Mouse (Mus musculus) gastrocnemius, adult 18-20 months (tissue): Measurements from ENCODE around the gene Gm44965. TPM values are rescaled to one million over a fixed set of nuclear protein-coding genes. Genes with fewer than 3 reads are reported as not detected.

ENCODE experiments used
- DNase-seq: peaks from one replicate; pipeline ENCODE4 v3.0.0; 2021; ENCODE audit warnings: low spot score
- total RNA-seq, 2 experiments: library from RNA; stranded (reverse); gene quantifications; 2 replicates each; pipeline ENCODE4 v1.2.3; 2021

Gene Gm44965
- total RNA-seq, 2 experiments from 2014 or later, result not detected

DNA sequence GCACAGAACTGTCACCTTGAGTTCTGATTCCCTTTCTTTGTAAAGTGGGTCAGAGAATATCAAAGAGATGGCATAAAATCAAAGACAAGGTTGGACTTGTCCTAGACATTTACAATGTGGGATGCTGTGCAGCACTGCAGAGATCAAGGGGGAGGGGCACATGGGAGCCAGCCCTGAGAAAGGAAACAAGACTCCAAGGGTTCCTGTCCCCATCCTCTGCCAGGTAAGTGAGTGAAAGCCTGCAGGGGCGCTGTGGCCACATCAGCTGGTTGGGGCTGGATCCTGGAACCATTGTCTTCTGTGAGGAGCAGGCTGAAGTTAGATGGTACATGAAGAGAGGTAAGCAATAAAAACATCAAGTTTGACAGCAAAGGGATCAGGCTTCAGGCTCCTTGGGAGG, 29.7 kb downstream of the Gm44965 start:
- no peak for DNase-seq

DNA sequence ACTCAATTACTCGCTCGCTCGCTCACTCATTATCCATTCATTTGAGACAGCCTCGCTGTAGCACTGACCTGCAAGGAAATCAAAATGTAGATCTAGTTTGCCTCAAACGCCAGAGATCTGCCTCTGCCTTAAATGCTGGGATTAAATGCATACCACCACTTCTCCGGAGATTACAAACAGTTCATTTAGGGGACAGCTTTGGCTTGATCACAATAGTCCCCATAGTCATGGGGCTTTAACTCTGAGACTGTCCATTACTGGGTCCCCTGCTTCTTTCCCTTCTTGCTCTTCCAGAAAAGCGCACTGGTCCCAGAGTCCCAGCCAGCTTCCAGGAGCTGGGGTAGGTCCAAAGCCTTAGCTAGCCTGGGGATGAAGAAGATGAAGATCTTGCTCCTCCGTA, 32.7 kb downstream of the Gm44965 start, which contains the start of gene AI854703:
AI854703 (plus strand) TSS at position 301 of the 400 bp plus-strand sequence.
- DNase-seq, result no peak

DNA sequence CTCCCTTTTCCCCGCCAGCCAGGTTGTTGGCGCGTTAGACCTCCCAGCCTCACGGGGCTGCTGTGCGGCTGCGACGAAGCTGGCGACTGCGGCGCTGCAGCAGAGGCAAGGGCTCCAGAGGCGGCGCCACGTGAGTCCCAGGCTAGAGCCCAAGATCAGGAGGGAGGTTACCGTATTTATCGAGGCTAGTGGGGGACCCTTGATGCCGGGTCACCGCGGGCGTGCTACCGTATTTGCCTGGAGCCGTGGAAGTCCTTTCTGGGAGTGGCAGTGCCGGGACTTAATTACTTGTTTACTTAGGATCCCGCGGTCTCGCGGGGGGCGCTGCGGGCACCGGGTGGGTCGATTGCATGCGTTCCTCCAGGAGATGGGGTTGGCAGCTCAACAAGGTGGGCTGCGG, 33.2 kb downstream of the Gm44965 start:
- DNase-seq, result peak; percentile 38

DNA sequence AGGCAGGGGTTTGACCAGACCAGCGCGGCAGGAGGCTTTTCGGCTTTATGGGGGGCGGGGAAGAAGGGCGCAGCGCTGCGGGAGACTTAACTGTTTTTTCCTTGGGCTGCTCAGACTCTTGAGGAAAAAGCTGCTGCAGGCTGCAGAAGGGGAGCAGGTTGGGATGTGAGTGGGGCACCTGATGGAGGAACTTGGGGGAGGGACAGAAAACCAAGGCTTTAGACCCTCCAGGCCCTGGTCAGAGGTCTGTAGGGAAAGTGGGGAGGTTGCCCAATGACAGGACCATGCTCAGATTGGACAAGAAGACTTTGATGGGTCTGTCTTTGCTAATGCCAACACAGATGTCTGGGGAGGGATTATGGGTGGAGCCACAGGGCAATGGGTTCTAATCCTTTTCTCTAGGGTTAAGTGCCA, 33.8 kb downstream of the Gm44965 start:
- DNase-seq, result no peak

DNA sequence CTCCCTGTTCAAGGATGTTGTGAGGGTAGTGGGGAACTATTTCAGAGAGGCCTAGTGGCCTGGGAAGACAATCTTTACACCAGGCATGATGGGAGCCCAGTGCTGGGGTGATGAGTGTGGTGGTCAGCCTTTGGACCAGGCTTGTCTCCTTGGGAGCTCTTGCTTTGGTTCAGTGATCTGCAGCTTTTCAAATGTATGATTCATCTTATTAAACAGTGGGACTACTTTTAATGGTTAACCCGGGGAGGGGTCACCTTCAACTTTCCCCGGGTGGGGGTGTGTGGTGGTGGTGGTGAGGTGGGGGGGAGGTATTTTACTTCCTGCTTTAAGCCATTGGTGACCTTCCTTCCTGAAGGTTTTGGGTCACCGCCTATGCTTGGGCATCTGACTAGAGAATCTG, 34.6 kb downstream of the Gm44965 start:
- DNase-seq, result no peak

DNA sequence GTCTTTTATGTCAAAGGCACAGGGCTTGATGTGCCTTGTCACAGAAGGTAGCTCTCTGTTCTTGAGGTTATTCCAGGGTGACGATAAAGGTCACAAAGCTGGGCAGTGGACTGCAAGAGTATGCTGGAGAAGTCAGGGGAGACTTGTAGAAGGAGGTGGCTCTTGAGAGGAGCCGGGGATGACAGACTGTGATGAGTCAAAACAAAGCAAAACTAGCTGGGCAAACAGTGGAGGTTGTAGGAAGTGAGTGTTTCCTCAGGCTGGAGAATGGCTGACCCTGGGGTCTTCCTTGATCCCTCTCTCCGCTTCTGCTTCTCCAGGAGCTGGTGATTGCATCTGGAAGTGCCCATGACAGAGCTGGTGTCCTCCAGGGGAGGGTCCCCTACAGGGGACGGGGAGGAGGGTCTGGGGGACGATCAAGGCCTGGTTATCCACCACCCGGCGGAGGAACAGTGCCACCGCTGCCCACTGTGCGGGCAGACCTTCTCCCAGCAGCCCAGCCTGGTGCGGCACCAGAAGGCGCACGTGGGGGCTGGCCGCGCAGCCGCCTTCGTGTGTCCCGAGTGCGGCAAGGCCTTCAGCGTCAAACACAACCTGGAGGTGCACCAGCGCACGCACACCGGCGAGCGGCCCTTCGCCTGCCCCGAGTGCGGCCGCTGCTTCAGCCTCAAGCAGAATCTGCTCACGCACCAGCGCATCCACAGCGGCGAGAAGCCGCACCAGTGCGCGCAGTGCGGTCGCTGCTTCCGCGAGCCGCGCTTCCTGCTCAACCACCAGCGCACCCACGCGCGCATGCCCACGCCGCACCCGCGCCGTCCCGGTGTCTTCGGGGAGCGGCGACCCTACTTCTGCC, 35.3 kb downstream of the Gm44965 start:
- no peak for DNase-seq

DNA sequence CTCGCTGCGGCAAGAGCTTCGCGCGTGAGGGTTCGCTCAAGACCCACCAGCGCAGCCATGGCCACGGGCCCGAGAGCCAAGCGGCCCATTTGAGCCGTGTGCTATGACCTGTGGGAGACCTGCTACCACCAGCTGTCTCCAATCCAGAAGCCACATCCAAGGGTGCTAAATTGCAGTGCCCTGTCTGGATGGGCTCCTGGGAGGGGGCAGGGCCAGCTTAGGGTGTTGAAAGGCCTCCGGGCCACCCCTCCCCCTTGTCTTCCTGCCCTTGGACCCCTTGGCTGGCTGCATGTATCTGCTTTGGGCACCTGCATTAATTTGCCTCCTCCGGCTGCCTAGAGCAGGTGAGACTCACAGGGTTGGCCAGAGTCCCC, 35.9 kb downstream of the Gm44965 start:
- no peak for DNase-seq

DNA sequence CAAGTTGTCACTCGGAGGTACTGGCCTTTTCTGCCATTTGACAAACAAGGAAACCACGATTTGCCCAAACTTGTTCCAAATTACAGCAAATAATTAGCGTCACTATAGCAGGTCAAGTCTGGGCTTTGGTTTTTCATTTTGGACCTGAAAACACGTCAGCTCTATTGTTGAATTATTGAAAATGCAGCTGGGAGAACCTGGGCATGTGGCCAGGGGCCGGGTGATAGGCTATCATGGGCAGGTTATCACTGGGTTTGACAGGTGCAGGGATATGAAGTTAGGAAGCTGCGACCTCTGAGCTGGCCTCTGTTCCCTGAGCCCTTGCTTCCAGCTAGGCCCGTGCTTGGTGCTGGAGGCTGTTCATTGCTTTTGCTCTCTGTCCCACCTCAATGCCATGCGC, 37.1 kb downstream of the Gm44965 start:
- no peak for DNase-seq

DNA sequence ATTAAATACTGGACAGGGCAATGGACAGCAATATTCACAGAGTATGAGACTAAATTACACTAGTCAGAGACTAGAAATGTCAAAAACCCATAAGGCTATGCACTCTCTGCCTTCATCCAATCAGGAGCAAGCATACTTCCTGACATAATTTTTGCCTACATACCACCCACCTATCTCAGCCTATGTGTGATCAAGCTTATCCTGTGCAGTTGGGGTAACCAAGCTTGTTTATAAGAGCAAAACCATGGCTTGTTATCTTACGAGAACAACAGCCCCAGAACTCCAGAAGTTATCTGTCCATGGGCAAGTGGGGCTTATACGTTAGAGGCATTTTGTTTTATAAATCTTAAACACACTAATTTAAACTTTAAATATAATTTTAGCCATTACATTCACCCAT, 41.4 kb downstream of the Gm44965 start:
- DNase-seq, result no peak

DNA sequence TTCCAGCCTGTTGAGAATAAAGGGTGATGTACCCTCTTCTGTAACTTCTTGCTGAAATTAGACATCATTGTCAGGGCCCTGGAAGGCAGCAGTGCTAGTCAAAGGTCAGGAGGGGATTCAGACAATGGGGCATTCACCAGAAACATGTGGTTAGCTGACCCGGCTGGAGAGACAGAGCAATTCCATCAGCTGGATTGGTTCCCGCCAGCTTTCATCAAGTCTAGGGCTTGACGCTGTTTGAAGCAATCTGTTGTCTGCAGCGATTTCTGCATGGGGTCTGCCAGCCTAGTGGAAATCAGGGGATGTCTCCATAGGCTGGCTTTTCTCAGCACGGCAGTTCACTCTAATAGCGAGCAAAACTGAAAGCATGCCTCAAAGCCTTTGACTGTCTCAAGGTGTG, 42.8 kb downstream of the Gm44965 start:
- no peak for DNase-seq

DNA sequence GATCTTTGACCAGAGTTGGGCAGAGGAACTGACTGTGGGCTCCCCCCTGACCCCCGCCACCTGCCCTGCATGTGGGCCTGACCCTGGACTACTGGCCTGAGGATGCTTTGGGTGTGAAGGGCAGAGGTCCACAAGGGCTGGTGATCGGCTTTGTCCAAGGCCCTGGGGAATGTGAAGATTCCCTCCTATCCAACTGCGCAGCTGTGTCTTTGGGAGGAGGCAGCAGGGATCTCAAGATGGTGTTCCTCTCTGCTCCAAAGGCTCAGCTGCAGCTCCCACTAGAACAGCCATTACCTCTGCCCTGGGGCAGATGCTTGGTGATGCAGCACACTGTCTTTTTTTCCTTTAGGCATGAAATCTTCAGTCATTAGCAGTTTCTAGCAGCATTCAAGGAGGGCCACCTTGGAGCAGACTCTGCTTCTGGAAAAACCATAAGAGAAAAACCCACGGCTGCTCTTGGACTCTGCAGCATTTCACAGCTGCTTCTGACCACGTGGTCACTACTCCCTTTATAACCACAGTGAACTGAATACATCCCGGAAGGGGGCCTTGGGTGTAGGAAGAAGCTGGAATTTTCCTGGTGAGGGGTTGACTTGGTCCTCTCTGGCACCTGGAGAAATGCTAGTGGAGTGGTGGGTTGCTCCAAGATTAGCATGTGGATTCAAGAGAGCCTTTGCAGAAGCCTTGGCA, 44.2 kb downstream of the Gm44965 start:
- DNase-seq, result no peak

DNA sequence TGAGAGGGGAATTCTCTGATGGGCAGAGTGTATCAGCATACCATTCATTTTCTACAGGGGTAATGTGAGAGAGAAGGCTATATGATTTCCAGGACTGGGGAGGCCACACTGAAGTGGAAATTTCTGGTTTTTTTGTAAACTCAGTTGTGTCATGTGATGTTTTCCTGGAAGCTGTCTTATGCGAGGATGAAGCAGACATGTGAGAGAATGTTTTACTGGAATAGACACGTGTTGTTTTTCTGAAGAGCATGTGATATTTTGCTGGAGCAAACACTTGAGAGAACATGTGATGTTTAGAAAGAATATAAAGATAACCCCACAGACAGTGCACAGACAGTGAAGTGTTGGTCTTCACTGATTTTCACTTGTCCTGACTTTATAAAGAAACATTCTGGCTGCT, 44.8 kb downstream of the Gm44965 start:
- no peak for DNase-seq

DNA sequence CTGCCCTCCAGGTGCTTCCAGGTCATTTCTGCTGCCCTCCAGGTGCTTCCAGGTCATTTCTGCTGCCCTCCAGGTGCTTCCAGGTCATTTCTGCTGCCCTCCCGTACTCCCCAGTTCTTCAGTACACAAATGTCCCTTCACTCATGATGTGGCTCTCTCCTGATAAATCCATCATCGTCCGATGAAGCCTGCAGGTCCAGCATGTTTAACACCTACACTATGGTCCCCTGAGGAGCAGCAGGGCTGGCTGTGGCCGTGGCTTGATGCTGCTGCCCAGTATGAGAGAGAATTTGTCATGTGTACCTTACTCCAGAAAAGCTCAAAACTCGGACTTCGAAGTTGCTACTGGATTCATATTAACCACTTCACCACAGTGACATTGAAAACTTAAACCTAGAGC, 47.6 kb downstream of the Gm44965 start:
- no peak for DNase-seq

DNA sequence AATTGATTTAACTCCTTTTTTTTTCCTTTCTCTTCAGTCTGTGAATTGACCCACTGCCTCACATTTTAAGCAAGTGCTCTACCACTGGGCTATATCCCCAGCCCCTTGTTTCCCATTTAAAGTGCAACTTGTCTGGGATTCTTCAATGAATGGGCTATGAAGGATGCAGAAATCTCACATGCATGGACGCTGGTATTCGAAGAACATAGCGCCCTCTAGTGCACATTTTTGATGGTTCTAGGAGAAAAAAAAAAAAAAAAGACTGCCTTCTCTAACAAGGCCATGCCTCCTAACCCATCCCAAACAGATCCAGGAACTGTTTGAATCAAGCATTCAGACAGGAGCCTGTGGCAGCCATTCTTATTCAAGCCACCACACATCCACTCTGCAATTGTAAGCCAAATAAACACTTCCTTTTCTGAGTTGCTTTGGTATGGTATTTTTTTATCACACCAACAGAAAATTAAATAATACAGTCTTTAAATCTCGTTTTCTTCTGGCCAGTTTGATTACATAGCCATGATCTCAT, 49.1 kb downstream of the Gm44965 start:
- DNase-seq, result peak; percentile 52

DNA sequence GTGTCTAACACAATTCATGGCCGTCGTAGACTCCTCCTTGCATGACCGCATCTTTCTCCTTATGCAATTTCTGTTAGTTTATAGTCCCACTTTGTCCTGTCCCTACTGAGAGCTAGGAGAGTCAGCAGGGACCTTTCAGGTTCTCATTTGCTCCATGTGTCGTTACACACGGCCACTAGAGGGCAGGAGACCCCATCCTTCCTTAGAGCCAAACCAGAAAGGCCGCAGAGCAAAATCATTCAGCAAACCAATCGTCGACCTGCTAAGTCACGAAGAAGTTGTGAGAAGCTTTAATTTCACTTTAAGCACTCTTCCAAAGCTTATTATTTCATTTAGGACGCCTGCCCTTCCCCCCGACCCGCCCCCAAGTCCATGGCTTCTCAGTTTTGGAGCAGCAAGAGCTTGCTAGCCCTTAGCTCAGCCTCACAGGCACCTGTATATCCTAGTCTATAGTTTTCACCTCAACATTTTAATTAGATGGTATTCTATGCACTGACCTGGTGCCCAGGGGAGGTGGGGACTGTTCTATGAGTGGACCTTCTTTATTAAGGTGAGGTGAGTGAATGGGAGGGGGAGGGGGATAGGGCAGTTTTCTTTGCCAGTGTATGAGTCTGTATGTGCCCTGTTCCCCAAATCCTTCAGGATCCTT, 52.0 kb downstream of the Gm44965 start:
- peak; percentile 73 for DNase-seq

DNA sequence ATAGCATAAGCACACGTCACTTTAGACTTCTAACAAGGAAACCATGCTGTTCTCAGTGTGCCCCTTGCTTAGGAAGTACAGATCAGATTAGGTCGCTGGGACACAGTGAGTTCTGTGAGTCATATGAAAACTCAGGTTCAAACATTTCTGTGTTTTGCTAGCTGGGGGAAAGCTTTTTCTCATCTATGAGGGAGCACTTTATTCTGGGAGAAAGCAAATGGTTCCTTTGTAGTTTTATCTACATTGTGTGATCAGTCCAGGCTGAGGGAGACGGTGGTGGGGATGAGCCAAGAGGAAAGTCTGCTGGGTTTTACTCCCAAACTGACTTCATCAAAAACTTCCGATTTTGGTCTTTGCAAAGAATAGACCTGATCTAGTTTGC, 52.6 kb downstream of the Gm44965 start:
- DNase-seq, result no peak

DNA sequence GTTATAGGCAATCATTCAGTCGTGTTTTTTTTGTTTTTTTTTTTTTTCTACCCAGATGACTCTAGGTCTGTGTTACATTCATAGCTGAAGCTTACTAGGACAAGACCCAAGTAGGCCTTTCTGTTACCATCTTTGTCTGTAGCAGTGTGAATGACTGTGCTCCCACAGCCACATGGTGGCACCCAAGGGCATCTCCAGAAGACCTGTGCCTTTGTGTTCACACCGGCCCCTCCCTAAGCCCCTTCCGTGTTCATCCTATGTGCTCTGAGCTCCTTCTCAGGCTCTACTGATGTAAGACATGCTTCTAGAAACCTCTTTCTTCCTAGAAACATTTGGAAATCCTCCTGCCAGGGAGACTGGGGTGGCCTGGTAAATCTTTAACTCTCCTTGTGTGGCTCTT, 53.3 kb downstream of the Gm44965 start, which contains the start of gene Gimap8:
Gimap8 (plus strand) TSS at position 240 of the 400 bp plus-strand sequence.
- no peak for DNase-seq

DNA sequence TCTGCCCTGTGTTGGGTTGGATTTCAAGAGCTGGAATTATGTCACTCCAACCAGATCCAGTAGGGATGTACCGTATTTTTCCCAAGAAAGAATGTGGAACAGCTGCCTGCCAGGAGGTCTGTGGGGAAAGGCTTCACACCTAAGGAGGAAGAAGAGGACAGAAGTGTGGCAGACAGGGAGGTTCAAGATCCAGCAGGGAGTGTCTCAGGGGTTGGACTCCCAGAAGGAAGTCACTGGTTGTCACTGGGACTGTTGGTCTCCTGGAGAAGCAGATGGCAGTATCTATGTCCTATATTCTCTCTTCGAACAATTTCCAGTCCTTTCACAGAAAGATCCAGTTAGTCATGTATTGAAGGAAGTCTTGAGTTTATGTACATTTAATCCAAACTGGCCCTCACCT, 53.9 kb downstream of the Gm44965 start:
- no peak for DNase-seq

DNA sequence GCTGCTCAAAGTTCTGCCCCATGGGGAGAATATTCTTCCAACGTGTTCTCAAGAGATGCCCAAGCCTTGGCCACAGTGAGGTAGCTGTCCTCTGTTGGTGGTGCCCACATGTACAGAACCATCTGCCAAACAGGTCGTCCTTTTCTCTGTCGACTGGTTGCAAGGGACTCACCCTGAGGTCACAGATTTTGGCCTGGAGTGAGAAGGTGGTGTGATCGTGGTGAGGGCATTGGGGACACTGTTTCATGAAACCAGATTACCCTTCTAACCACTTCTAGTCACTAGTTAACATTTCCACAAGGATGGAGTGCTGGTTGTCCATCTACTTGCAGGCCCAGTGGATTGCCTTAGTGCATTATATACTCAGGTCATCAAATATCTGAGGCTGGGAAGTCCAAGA, 55.0 kb downstream of the Gm44965 start:
- DNase-seq, result no peak

DNA sequence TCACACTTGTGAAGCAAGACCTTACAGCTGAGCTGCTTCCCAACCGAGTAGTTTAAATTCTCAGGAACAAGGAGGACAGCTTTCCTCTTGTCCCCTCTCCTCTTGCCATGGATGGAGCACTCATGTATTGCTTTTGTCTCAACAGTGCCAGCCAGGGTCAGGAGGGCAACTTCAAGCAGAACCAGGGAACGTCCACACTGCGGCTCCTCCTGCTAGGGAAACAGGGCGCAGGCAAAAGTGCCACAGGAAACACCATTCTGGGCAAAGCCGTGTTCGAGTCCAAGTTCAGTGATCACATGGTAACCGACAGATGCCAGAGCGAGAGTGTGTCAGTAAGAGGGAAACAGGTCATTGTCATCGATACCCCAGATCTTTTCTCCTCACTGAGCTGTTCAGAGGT, 56.3 kb downstream of the Gm44965 start:
- no peak for DNase-seq

DNA sequence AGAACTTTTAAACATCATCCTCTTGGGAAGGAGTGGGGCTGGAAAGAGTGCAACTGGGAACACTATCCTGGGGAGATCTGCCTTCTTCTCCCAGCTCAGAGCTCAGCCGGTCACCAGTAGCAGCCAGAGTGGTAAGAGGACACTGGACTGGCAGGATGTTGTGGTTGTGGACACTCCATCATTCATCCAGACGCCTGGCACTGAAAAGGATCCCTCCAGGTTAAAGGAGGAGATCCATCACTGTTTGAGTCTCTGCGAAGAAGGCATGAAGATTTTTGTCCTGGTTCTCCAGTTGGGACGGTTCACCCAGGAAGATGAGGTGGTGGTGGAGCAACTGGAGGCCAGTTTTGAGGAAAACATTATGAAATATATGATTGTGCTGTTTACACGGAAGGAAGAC, 65.0 kb downstream of the Gm44965 start:
- DNase-seq, result no peak

DNA sequence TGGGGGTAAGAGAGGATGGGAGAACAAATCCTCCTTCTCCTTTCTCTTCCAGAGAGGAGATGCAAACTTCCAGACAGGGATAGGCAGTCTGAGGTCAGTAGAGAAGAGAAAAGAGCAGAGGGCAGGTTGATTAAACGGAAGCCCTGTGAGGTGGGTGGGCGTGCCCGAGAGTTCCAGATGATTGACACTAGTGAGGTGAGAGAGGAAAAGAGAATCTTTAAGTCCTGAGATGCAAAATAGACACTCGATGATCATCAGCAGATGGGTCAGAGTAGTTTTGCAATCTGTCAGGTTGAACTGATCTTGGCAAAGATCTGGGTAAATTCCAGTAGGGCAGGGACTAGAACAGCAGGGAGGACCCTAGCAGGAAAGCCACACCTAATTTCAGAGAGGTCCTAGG, 71.0 kb downstream of the Gm44965 start:
- DNase-seq, result no peak
